Mouse (Mus musculus) limb, embryonic 14.5 days (tissue): ENCODE results near the gene Mbtd1. TPM values are rescaled to one million over a fixed set of nuclear protein-coding genes. Genes with fewer than 3 reads are reported as not detected.

Source experiments
- ATAC-seq: fragments of 200-750 bp; cut with Nextera tagmentation; 2 replicates; pipeline ENCODE4 v1.8.0; 2017; ENCODE audit warnings: low read depth, moderate number of reproducible peaks, moderate TSS enrichment; ENCODE audit not compliant: low FRiP score
- DNase-seq: peaks from one replicate; pipeline ENCODE4 v3.0.0-alpha.2; 2015; ENCODE audit warnings: low spot score
- H3K27ac ChIP-seq: fragments of 300-500 bp; sonication (generic); replicated peaks from 2 replicates; pipeline ENCODE4 v1.5.1; 2014; ENCODE audit warnings: low read depth, mild to moderate bottlenecking, low read length, moderate library complexity, mixed read lengths
- H3K27me3 ChIP-seq: fragments of 300-500 bp; sonication (generic); 2 replicates; pipeline ENCODE4 v1.6.1; 2014; ENCODE audit warnings: low read length, mixed read lengths; ENCODE audit not compliant: control insufficient read depth, insufficient read depth
- H3K36me3 ChIP-seq: fragments of 300-500 bp; sonication (generic); 2 replicates; pipeline ENCODE4 v1.6.1; 2014; ENCODE audit warnings: mild to moderate bottlenecking, low read length, moderate library complexity, mixed read lengths; ENCODE audit not compliant: control insufficient read depth, insufficient read depth
- H3K4me1 ChIP-seq: fragments of 300-500 bp; sonication (generic); 2 replicates; pipeline ENCODE4 v1.6.1; 2014; ENCODE audit warnings: antibody characterized with exemption, low read length, mixed read lengths; ENCODE audit not compliant: control insufficient read depth, insufficient read depth
- H3K4me2 ChIP-seq: fragments of 300-500 bp; sonication (generic); replicated peaks from 2 replicates; pipeline ENCODE4 v1.6.1; 2014; ENCODE audit warnings: low read depth, mild to moderate bottlenecking, low read length, moderate library complexity; ENCODE audit not compliant: severe bottlenecking
- H3K4me3 ChIP-seq: fragments of 300-500 bp; sonication (generic); replicated peaks from 2 replicates; pipeline ENCODE4 v1.5.1; 2014; ENCODE audit warnings: low read length
- H3K9ac ChIP-seq: fragments of 300-500 bp; sonication (generic); 2 replicates; pipeline ENCODE4 v1.6.1; 2014; ENCODE audit warnings: mild to moderate bottlenecking, low read depth, low read length, moderate library complexity; ENCODE audit not compliant: severe bottlenecking
- H3K9me3 ChIP-seq: fragments of 300-500 bp; sonication (generic); 2 replicates; pipeline ENCODE4 v1.6.1; 2016; ENCODE audit warnings: low read length; ENCODE audit not compliant: control insufficient read depth
- POLR2A ChIP-seq: fragments of 200-500 bp; IDR thresholded peaks from 2 replicates; pipeline ENCODE4 v1.8.0; 2012; ENCODE audit warnings: inconsistent platforms, mild to moderate bottlenecking, moderate library complexity, borderline replicate concordance; ENCODE audit not compliant: insufficient read depth, insufficient read length; ENCODE audit errors: extremely low read depth
- WGBS: fragments of 180-500 bp; shearing (Covaris S2); extraction: QIAGEN DNeasy Blood & Tissue Kit; methylation state at CpG from one replicate; pipeline ENCODE4 v1.1.7; 2014; 5-methylcytosine and 5-hydroxymethylcytosine counted together
- polyA plus RNA-seq, 2 experiments: library from polyadenylated mRNA; depleted of rRNA in 1 of 2; stranded (reverse) in 1 of 2; unstranded in 1 of 2; fragments of >200 nt; fragmentation: Nextera tagmentation in 1 of 2; extraction: Ambion mirVana in 1 of 2; gene quantifications; 2 replicates each; pipeline versions ENCODE4 v1.2.1 to v1.2.3; 2012 to 2014

Mbtd1 gene
- polyA plus RNA-seq, 2 experiments, result 23.8 to 36.3 TPM

GRCm38 (mm10) chr11:93861193-93861592, 24.5 kb upstream of the Mbtd1 start:
- no peaks in the 10 kb centered on the region for H3K9me3 ChIP-seq
- no peak overlapping the region for H3K4me2 ChIP-seq
- ATAC-seq (no peak), DNase-seq (no peak)
- no peak overlapping the region for H3K27ac ChIP-seq
- H3K9ac ChIP-seq, result no peak overlapping the region
- no peaks in the 10 kb centered on the region for H3K27me3 ChIP-seq
- peaks cover 45% of the 10 kb centered on the region for H3K36me3 ChIP-seq
- no peak overlapping the region for H3K4me3 ChIP-seq
- no peak for TF ChIP-seq POLR2A
- WGBS, result 91% methylated on average over 2 of the region's 2 CpGs
- H3K4me1 ChIP-seq, result no peaks in the 10 kb centered on the region

DNA sequence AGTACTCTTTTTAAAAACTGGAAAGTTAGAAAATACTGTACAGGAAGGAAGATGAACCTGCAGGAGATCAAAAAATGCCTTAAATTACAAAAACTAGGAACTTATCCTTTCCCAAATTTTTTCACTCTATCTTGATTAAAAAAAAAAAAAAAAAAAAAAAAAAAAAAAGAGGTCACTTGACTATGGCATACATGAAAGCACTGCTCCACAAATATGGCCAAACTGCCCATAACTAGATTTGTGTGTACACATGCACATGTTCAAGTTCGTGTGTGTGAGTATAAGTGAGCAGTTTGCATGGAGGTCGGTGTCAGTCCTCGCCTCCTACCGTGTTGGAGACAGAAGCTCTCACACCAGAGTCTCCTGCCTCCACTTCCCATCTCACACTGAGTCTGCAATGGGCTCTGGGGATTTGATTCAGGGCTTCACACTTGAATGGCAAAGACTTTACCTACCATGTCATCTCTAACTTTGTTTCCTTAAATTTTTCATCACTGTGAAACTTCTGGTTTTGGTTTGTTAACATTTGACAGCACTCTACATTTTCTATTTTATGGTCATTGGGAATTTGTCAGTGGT, 23.5 kb upstream of the Mbtd1 start:
- 92% methylated on average over 4 of the region's 4 CpGs for WGBS
- no peak for ATAC-seq

DNA sequence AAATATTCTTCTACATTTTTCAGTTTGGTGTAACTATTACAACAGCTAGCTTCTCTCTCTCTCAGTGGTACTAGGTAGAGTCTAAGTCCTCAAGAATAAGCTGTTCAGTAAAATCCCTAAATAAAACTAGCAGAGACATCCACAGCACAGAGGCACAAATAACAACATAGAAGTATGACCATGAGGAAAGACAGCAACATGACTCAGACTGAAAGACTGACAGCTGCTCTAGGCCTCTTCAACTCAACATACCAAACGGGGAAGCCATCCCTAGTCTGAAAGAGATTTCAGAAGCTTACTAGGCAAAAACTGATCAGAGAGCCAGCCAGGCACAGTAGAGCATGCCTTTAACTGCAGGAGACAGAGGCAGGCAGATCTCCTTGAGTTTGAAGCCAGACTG, 23.0 kb upstream of the Mbtd1 start:
- no peak overlapping the region for H3K4me2 ChIP-seq
- H3K27ac ChIP-seq, result no peak overlapping the region
- H3K4me1 ChIP-seq, result no peaks in the 10 kb centered on the region
- no peak overlapping the region for H3K9ac ChIP-seq
- no peak for DNase-seq
- H3K27me3 ChIP-seq, result no peaks in the 10 kb centered on the region
- H3K36me3 ChIP-seq, result peaks cover 59% of the 10 kb centered on the region
- 91% methylated on average over 1 of the region's 1 CpGs for WGBS
- no peak for ATAC-seq
- H3K9me3 ChIP-seq, result no peaks in the 10 kb centered on the region
- no peak for TF ChIP-seq POLR2A
- no peak overlapping the region for H3K4me3 ChIP-seq

More for the DNA sequence above, 23.5 kb upstream of the Mbtd1 start:
- H3K4me3 ChIP-seq, result no peak overlapping the region
- no peak overlapping the region for H3K9ac ChIP-seq
- H3K36me3 ChIP-seq, result peaks cover 54% of the 10 kb centered on the region
- no peaks in the 10 kb centered on the region for H3K9me3 ChIP-seq
- no peak overlapping the region for H3K27ac ChIP-seq
- H3K4me2 ChIP-seq, result no peak overlapping the region
- H3K4me1 ChIP-seq, result no peaks in the 10 kb centered on the region
- no peak for DNase-seq
- no peaks in the 10 kb centered on the region for H3K27me3 ChIP-seq
- TF ChIP-seq POLR2A, result no peak

DNA sequence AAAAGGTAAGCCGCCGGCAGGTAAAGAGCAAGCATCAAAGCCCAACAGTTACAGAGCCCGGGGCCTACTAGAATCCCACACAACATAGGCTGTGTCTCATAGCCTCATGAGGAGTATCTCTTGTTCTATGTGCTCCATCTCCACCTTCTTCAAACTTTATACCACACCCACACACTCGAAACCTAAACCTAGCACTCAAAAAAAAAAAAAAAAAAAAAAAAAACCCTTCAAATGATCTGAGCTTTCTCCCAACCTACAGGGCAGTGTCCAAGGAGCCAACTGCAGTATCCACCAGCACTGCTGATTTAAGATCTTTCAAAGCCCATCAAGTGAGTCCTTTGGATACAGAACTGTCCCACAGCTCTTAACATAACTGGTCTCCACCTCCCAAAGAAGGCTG, 1.6 kb upstream of the Mbtd1 start:
- WGBS, result 81% methylated on average over 4 of the region's 4 CpGs

GRCm38 (mm10) chr11:93884901-93885571, 616 bp upstream of the Mbtd1 start:
- Histone ChIP-seq H3K27ac (peak overlapping the region; percentile 89), H3K4me2 (peak overlapping the region; percentile 72), H3K27me3 (no peaks in the 10 kb centered on the region), H3K4me1 (peaks cover 16% of the 10 kb centered on the region), H3K4me3 (peak overlapping the region; percentile 99), H3K9me3 (no peaks in the 10 kb centered on the region), H3K36me3 (peaks cover 22% of the 10 kb centered on the region), H3K9ac (peak overlapping the region; percentile 95)
- TF ChIP-seq POLR2A, result no peak
- ATAC-seq (peak; percentile 21), DNase-seq (peak; percentile 28)
- WGBS, result 1% methylated on average over 55 of the region's 81 CpGs

More for the DNA sequence above, 1.6 kb upstream of the Mbtd1 start:
- H3K27ac ChIP-seq, result no peak overlapping the region
- H3K9ac ChIP-seq, result peak overlapping the region; percentile 95; the same call in 1 of the 2 replicates
- peaks cover 16% of the 10 kb centered on the region for H3K4me1 ChIP-seq
- DNase-seq, result no peak
- no peaks in the 10 kb centered on the region for H3K27me3 ChIP-seq
- no peak for ATAC-seq
- peak overlapping the region; percentile 99 for H3K4me3 ChIP-seq
- H3K36me3 ChIP-seq, result peaks cover 31% of the 10 kb centered on the region
- peak overlapping the region; percentile 72 for H3K4me2 ChIP-seq
- no peak for TF ChIP-seq POLR2A
- no peaks in the 10 kb centered on the region for H3K9me3 ChIP-seq
